Comparison of ENCODE assay signal across 26 mouse cellular contexts in genomic region chr5:21610996-21611395, GRCm38 (mm10). TPM values are rescaled to one million over a fixed set of nuclear protein-coding genes. Genes with fewer than 3 reads are reported as not detected.
"Had no signal": no experiment of that assay in that cellular context is flagged by ENCODE, and none has a peak within 500 bp of the region (broad histone marks: within the 10 kb centered on the region; RNA-seq: fewer than 3 reads in every experiment).

No protein-coding gene starts in this region.

- DNase-seq: gastrocnemius, adult 2 months; gastrocnemius, postnatal 10 days; gastrocnemius, postnatal 25 days; heart, adult 18-20 months; heart, postnatal 10 days; kidney, adult 11 months; kidney, postnatal 10 days; kidney, postnatal 25 days; kidney, postnatal 4 days; layer of hippocampus, postnatal 36 days; left cerebral cortex, postnatal 4 days had no signal

- H3K27me3 ChIP-seq: heart, embryonic 12.5 days; hindbrain, embryonic 13.5 days; hindbrain, embryonic 15.5 days; limb, embryonic 13.5 days; limb, embryonic 15.5 days; liver, embryonic 12.5 days had no signal

- ATAC-seq: hindbrain, postnatal 0 days; intestine, embryonic 16.5 days; liver, embryonic 12.5 days had no signal

- H3K36me3 ChIP-seq: heart, embryonic 10.5 days; heart, embryonic 12.5 days; hindbrain, embryonic 13.5 days; hindbrain, embryonic 15.5 days; limb, embryonic 13.5 days; limb, embryonic 15.5 days; liver, embryonic 12.5 days had no signal

- H3K27ac ChIP-seq: gastrocnemius, adult 2 months; heart, embryonic 10.5 days; hindbrain, embryonic 13.5 days; hindbrain, embryonic 15.5 days; hindbrain, postnatal 0 days; layer of hippocampus, adult 2 months; limb, embryonic 13.5 days; limb, embryonic 15.5 days; liver, embryonic 12.5 days; liver, embryonic 14.5 days had no signal

- H3K9me3 ChIP-seq: heart, embryonic 10.5 days; hindbrain, embryonic 13.5 days; hindbrain, embryonic 15.5 days; limb, embryonic 13.5 days; limb, embryonic 15.5 days; liver, embryonic 12.5 days had no signal

- H3K4me1 ChIP-seq: heart, embryonic 10.5 days; heart, embryonic 12.5 days; hindbrain, embryonic 13.5 days; hindbrain, embryonic 15.5 days; liver, embryonic 12.5 days had no signal

- H3K9ac ChIP-seq: heart, embryonic 12.5 days; hindbrain, embryonic 13.5 days; hindbrain, embryonic 15.5 days; limb, embryonic 13.5 days; limb, embryonic 15.5 days; liver, embryonic 12.5 days; liver, embryonic 14.5 days had no signal

- H3K4me3 ChIP-seq: gastrocnemius, adult 2 months; heart, embryonic 10.5 days; heart, embryonic 12.5 days; hindbrain, embryonic 13.5 days; hindbrain, embryonic 15.5 days; layer of hippocampus, adult 2 months; limb, embryonic 13.5 days; limb, embryonic 15.5 days; liver, embryonic 12.5 days had no signal

RNA-seq across cellular contexts. Expression of gene Fbxl13, which starts 34.4 kb away (rescaled TPM):
- total RNA-seq: heart, adult 18-20 months; heart, adult 8-10 months; heart, postnatal 25 days; hematopoietic stem cell, adult 5-6 weeks had no signal
- polyA plus RNA-seq: limb, embryonic 15.5 days; liver, adult 2 months had no signal
